Mouse (Mus musculus) C2C12 (cell line): ENCODE measurements around the gene Kcnh1.

Source experiments
- CTCF ChIP-seq: IDR thresholded peaks from one replicate; pipeline ENCODE4 v1.5.1; 2011; ENCODE audit not compliant: control insufficient read depth, insufficient read depth, insufficient read length
- MAX ChIP-seq: IDR thresholded peaks from one replicate; pipeline ENCODE4 v1.6.1; 2011; ENCODE audit warnings: mild to moderate bottlenecking, control low read depth

- TF ChIP-seq CTCF, result no peak
- TF ChIP-seq MAX, result no peak
These were observed 257.1 kb downstream of the Kcnh1 start for GRCm38 (mm10) chr1:192447666-192448065.
